Mouse (Mus musculus) ES-Bruce4 (cell line): ENCODE measurements around the gene Cmtm3. TPM values are rescaled to one million over a fixed set of nuclear protein-coding genes. Genes with fewer than 3 reads are reported as not detected.

Experiments used
- H3K27ac ChIP-seq: 2 replicates; pipeline ENCODE4 v1.5.1; 2012; ENCODE audit warnings: low read length, inconsistent platforms; ENCODE audit not compliant: insufficient read depth
- H3K27me3 ChIP-seq: 2 replicates; pipeline ENCODE4 v1.6.1; 2012; ENCODE audit warnings: mild to moderate bottlenecking, low read length, inconsistent platforms; ENCODE audit not compliant: control insufficient read depth, poor library complexity, insufficient read depth, severe bottlenecking
- H3K36me3 ChIP-seq: 2 replicates; pipeline ENCODE4 v1.6.1; 2012; ENCODE audit warnings: inconsistent platforms, mild to moderate bottlenecking, low read length, moderate library complexity; ENCODE audit not compliant: control insufficient read depth, poor library complexity, insufficient read depth, severe bottlenecking
- H3K4me1 ChIP-seq: one replicate; pipeline ENCODE4 v1.8.1; 2011; ENCODE audit warnings: low read length; ENCODE audit not compliant: control insufficient read depth, insufficient read depth
- H3K4me3 ChIP-seq: 2 replicates; pipeline ENCODE4 v1.5.1; 2011; ENCODE audit warnings: low read depth, mild to moderate bottlenecking, low read length
- H3K9ac ChIP-seq: 2 replicates; pipeline ENCODE4 v1.6.1; 2012; ENCODE audit warnings: low read depth, mild to moderate bottlenecking, inconsistent platforms; ENCODE audit not compliant: poor library complexity, severe bottlenecking
- H3K9me3 ChIP-seq: replicated peaks from 2 replicates; pipeline ENCODE4 v1.6.1; 2012; ENCODE audit warnings: mild to moderate bottlenecking, low read length, inconsistent platforms; ENCODE audit not compliant: control insufficient read depth, poor library complexity, insufficient read depth, severe bottlenecking
- CTCF ChIP-seq: IDR thresholded peaks from one replicate; pipeline ENCODE4 v1.8.1; 2011; ENCODE audit warnings: low read depth, low read length
- EP300 ChIP-seq: IDR thresholded peaks from 2 replicates; pipeline ENCODE4 v1.6.1; 2011; ENCODE audit warnings: low read depth, low read length; ENCODE audit not compliant: insufficient read depth
- POLR2A ChIP-seq: IDR thresholded peaks from one replicate; pipeline ENCODE4 v1.8.1; 2011; ENCODE audit warnings: low read length; ENCODE audit not compliant: insufficient read depth
- polyA plus RNA-seq: library from polyadenylated mRNA; stranded (reverse); fragments of >200 nt; gene quantifications from 2 replicates; pipeline ENCODE4 v1.2.4, GENCODE M21; 2011; ENCODE audit warnings: low read depth; ENCODE audit not compliant: missing spikeins, insufficient read depth, insufficient read length

Cmtm3 gene
- polyA plus RNA-seq, 1 experiment, result 22.2 TPM

DNA sequence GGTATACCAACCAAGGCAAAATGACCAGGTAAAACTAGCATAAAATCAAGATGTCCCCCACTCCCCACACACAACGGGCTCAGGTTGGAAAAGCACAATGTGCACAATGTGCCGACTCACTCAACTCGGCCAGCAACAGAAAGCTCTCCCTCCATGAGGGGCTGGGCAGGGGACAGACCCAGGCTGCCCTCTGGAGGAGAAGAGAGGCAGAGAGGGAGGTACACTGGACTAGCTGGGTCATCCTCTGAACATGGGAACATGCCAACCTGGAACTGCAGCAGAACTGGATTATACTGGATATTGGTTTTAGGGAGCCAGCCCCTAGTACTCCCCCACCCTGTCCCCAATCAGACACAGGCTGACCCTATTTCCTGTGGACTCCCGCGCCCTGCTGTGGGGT, 14.0 kb downstream of the Cmtm3 start:
- H3K9me3 ChIP-seq, result no peaks in the 10 kb centered on the region
- peaks cover 17% of the 10 kb centered on the region; the same call in 1 of the 2 replicates for H3K36me3 ChIP-seq
- no peak overlapping the region for H3K9ac ChIP-seq
- H3K4me3 ChIP-seq, result no peak overlapping the region
- no peak overlapping the region for H3K27ac ChIP-seq
- H3K4me1 ChIP-seq, result no peaks in the 10 kb centered on the region
- TF ChIP-seq CTCF (peak; percentile 43), EP300 (no peak)
- no peaks in the 10 kb centered on the region for H3K27me3 ChIP-seq

DNA sequence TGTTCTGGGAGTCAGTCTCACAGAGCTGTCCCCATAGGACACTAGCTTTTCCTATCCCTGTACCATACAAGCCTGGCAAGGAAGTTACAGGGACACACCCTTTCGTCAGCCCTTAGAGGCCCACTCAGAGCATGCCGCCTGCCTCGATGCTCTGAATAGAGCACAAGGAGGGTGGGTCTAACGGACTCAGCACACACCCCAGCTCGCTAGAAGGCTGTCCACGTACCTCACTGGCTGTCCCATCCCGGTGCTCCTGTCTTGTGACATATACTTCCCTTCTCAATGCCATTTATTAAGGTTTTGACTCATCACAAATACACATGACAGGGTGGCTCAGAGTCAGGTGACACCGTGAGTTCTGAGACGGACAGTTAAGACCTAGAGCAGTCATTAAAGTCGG, 15.3 kb downstream of the Cmtm3 start:
- no peaks in the 10 kb centered on the region for H3K27me3 ChIP-seq
- TF ChIP-seq CTCF (no peak), POLR2A (no peak), EP300 (no peak)
- H3K27ac ChIP-seq, result no peak overlapping the region
- no peak overlapping the region for H3K4me3 ChIP-seq
- H3K36me3 ChIP-seq, result peaks cover 17% of the 10 kb centered on the region; the same call in 1 of the 2 replicates
- H3K4me1 ChIP-seq, result no peaks in the 10 kb centered on the region
- H3K9ac ChIP-seq, result no peak overlapping the region
- H3K9me3 ChIP-seq, result no peaks in the 10 kb centered on the region

DNA sequence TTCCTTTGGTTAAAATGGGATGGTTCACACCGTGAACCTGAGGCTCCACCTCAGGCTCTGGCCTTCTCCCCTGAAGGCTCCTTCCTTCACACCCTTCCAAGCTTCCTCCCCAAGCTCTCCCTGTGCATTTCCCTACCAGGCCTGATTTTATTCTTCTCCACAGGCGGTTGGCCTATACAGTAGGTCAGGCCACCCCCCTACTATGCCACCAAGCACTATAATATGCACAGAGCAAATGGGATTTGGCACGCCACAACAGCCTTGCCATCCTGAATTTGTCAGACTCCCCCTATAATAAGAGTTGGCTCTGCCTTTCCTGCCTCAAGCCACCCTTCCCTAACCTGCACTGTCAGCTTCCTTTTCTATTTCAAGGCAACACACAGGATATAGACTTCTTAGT, 19.4 kb downstream of the Cmtm3 start:
- TF ChIP-seq CTCF, result no peak
- no peak for TF ChIP-seq EP300
- Histone ChIP-seq H3K9me3 (0 out of 2 replicates have a peak, but pooled peaks cover 3% of the 10 kb centered on the region), H3K9ac (no peak overlapping the region), H3K4me3 (no peak overlapping the region), H3K27ac (no peak overlapping the region), H3K27me3 (no peaks in the 10 kb centered on the region), H3K4me1 (no peaks in the 10 kb centered on the region), H3K36me3 (peaks cover 21% of the 10 kb centered on the region; the same call in 1 of the 2 replicates)

DNA sequence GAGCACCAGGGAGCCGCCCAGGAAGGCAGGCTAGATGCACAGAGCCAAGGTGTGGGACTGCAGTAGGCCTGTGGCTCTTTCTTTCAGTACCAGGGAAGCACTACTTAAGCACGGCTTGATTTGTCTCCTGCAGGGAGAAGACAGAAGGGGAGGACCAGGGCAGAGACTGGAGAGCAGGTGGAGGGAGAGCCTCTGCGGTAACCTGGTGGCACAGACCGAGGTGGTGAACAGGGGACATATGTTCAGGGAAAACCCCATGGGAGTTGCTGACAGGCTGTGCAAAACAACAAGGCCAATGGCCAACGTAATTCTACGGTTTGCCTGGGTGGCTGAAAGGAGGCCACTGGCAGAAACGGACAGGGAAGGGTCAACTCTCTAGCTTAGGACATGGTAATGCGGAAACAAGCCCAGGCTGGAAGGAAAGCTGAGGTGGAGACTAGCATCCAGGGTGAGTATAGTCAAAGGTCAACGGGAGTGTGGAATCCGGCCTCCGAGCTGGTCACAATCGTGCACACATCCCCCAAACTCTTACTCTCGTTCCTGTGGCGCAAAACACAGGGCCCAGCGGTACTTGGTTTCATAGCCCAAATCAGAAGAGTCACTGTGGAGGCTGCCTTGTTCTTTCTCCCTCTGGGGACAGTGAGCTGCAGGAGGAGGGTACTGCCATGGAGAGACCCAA, 20.7 kb downstream of the Cmtm3 start:
- H3K36me3 ChIP-seq, result peaks cover 14% of the 10 kb centered on the region; the same call in 1 of the 2 replicates
- TF ChIP-seq EP300 (no peak), CTCF (no peak), POLR2A (no peak)
- no peak overlapping the region for H3K27ac ChIP-seq
- H3K9ac ChIP-seq, result no peak overlapping the region
- H3K27me3 ChIP-seq, result no peaks in the 10 kb centered on the region
- H3K4me1 ChIP-seq, result no peaks in the 10 kb centered on the region
- H3K4me3 ChIP-seq, result no peak overlapping the region
- peaks cover 12% of the 10 kb centered on the region for H3K9me3 ChIP-seq

DNA sequence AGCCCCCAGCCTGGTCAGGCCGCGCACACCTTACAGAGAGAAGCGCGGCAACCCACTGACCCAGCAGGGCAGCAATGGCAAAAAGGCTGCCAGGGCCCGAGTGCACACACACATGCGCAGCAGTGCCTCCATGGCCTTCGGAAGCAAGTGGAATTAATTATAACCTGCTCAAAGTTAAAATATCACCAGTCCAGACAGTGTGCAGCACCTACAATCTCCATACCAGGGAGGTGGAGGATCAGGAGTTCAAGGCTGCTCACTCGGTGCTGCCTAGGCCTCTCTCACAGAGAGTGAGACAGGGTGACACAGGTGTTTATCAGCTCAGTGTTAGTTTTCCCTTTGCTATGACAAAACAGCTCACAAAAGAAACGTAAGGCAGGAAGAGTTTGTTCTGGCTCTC, 26.5 kb downstream of the Cmtm3 start:
- H3K36me3 ChIP-seq, result peaks cover 5% of the 10 kb centered on the region; the same call in 1 of the 2 replicates
- H3K9ac ChIP-seq, result no peak overlapping the region
- H3K9me3 ChIP-seq, result peaks cover 38% of the 10 kb centered on the region
- no peaks in the 10 kb centered on the region for H3K4me1 ChIP-seq
- no peak overlapping the region for H3K27ac ChIP-seq
- TF ChIP-seq POLR2A (no peak), CTCF (no peak), EP300 (no peak)
- H3K27me3 ChIP-seq, result no peaks in the 10 kb centered on the region
- H3K4me3 ChIP-seq, result no peak overlapping the region

DNA sequence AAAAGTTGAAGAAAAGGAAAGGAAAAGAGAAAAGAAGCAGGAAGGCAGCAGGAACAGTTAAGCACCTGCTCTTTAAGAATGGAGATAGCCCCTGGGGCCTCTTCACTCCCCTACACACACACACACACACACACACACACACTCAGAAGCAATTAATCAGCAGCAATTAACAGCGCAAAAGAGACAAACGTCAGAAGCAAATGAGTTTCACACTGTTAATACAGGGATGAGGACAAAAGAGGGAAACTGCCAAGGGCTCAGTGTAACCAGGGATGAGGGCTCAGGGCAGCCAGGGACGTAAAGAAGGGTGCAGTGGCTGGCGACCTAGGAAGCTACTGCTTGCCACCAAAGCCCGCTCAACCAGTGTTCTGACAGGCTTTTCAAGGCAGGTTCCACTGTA, 28.2 kb downstream of the Cmtm3 start:
- Histone ChIP-seq H3K9me3 (peaks cover 38% of the 10 kb centered on the region), H3K36me3 (peaks cover 5% of the 10 kb centered on the region; the same call in 1 of the 2 replicates), H3K4me1 (no peaks in the 10 kb centered on the region), H3K9ac (no peak overlapping the region), H3K27me3 (no peaks in the 10 kb centered on the region), H3K4me3 (no peak overlapping the region), H3K27ac (no peak overlapping the region)
- TF ChIP-seq CTCF (no peak), POLR2A (no peak), EP300 (no peak)
